Mouse (Mus musculus): Measurements from ENCODE around the gene Ypel3.

DNA sequence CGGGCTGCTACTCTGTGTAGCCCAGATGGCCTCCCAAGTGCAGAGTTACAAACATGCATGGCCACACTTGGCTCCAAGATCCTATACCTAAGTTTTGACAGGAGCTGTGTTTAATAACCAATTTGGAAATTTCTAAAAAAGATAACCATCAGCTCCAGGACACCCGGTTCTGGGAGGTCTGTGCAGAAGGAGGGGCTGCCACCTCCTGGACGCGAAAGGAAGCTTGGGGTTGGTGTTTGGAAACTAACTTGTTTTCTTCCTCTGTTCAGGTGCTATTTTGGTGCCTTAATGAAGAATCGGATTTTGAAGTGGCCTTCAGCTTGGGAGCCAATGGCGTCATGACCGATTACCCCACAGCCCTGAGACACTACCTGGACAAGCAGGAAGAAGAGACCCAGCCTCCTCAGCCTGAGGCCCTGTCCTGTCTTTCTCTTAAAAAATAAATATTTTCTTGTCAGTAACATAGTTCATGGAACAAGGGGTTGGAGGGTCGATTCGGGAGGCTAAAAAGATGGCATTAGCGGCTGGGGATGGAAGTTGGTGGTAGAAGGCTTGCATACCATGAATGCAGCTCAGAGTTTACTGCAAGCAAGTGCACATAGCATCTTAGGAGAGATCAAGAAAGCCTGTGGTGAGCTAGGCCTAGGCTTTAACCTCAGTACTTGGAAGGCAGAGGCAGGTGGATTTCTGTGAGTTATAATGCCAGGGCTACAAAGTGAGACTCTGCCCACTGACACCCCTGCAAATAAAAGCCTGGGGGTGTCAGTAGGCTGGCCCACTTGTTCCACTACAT is 1.4 kb upstream of the Ypel3 start:
- TF ChIP-seq ZNF384 (IDR thresholded peaks at IDR 0.05; ENCODE audit: low read depth, low read length) (no peak), HCFC1 (IDR thresholded peaks at IDR 0.05; ENCODE audit: borderline replicate concordance, insufficient read depth, low read length) (no peak), ZC3H11A (IDR thresholded peaks at IDR 0.05; ENCODE audit: borderline replicate concordance, low read depth, low read length) (no peak)

All from ES-E14 (cell line).